Mouse (Mus musculus) hindbrain, postnatal 0 days (tissue): ENCODE results near the gene Anapc13. TPM values are rescaled to one million over a fixed set of nuclear protein-coding genes. Genes with fewer than 3 reads are reported as not detected.

Source experiments
- ATAC-seq: fragments of 200-750 bp; cut with Nextera tagmentation; 2 replicates; pipeline ENCODE4 v1.8.0; 2017; ENCODE audit warnings: mild to moderate bottlenecking, moderate TSS enrichment, moderate library complexity
- DNase-seq: peaks from one replicate; pipeline ENCODE4 v3.0.0-alpha.2; 2015; ENCODE audit warnings: low spot score
- H3K27ac ChIP-seq: fragments of 300-500 bp; sonication (generic); 2 replicates; pipeline ENCODE4 v1.5.1; 2014; ENCODE audit warnings: mild to moderate bottlenecking
- H3K27me3 ChIP-seq: fragments of 300-500 bp; sonication (generic); 2 replicates; pipeline ENCODE4 v1.6.1; 2014; ENCODE audit warnings: low read length, mixed read lengths; ENCODE audit not compliant: insufficient read depth
- H3K36me3 ChIP-seq: fragments of 300-500 bp; sonication (generic); 2 replicates; pipeline ENCODE4 v1.6.1; 2014; ENCODE audit warnings: low read length, mixed read lengths; ENCODE audit not compliant: insufficient read depth
- H3K4me1 ChIP-seq: fragments of 300-500 bp; sonication (generic); 2 replicates; pipeline ENCODE4 v1.6.1; 2014; ENCODE audit warnings: antibody characterized with exemption, low read length, mixed read lengths; ENCODE audit not compliant: insufficient read depth
- H3K4me2 ChIP-seq: fragments of 300-500 bp; sonication (generic); 2 replicates; pipeline ENCODE4 v1.6.1; 2014; ENCODE audit warnings: low read depth, mild to moderate bottlenecking, low read length, moderate library complexity, mixed read lengths
- H3K4me3 ChIP-seq: fragments of 300-500 bp; sonication (generic); 2 replicates; pipeline ENCODE4 v1.5.1; 2014; ENCODE audit warnings: low read length
- H3K9ac ChIP-seq: fragments of 300-500 bp; sonication (generic); replicated peaks from 2 replicates; pipeline ENCODE4 v1.6.1; 2014; ENCODE audit warnings: mild to moderate bottlenecking, low read length, moderate library complexity, mixed read lengths
- H3K9me3 ChIP-seq: fragments of 300-500 bp; sonication (generic); 2 replicates; pipeline ENCODE4 v1.6.1; 2016; ENCODE audit warnings: low read length, mixed read lengths
- CTCF ChIP-seq: IDR thresholded peaks from 2 replicates; pipeline ENCODE4 v1.5.1; 2016; ENCODE audit warnings: antibody characterized with exemption, control low read depth, low read depth
- WGBS: fragments of 180-500 bp; shearing (Covaris S2); extraction: QIAGEN DNeasy Blood & Tissue Kit; methylation state at CpG from one replicate; pipeline ENCODE4 v1.1.7; 2014; 5-methylcytosine and 5-hydroxymethylcytosine counted together
- polyA plus RNA-seq: library from polyadenylated mRNA; unstranded; fragments of >200 nt; fragmentation: Nextera tagmentation; extraction: Ambion mirVana; gene quantifications from 2 replicates; pipeline ENCODE4 v1.2.1, GENCODE M21; 2015
- total RNA-seq: library from RNA; depleted of rRNA; stranded (reverse); fragments of >200 nt; gene quantifications from 2 replicates; pipeline ENCODE4 v1.2.3, GENCODE M21; 2014

Gene Anapc13
- total and polyA plus RNA-seq, 2 experiments from 2014 or later: 22.0 to 170 TPM

- no peaks in the 10 kb centered on the region for H3K9me3 ChIP-seq
- DNase-seq (no peak), ATAC-seq (no peak)
- WGBS: 69% methylated on average over 4 of the region's 4 CpGs
- no peak for TF ChIP-seq CTCF
- H3K36me3 ChIP-seq: peaks cover 5% of the 10 kb centered on the region; the same call in 1 of the 2 replicates
- H3K9ac ChIP-seq: no peak overlapping the region
- no peaks in the 10 kb centered on the region for H3K4me1 ChIP-seq
- H3K27ac ChIP-seq: no peak overlapping the region
- H3K4me3 ChIP-seq: no peak overlapping the region
- H3K4me2 ChIP-seq: no peak overlapping the region
- H3K27me3 ChIP-seq: no peaks in the 10 kb centered on the region
Measured at GRCm38 (mm10) chr9:102637115-102637514, 11.0 kb downstream of the Anapc13 start.

DNA sequence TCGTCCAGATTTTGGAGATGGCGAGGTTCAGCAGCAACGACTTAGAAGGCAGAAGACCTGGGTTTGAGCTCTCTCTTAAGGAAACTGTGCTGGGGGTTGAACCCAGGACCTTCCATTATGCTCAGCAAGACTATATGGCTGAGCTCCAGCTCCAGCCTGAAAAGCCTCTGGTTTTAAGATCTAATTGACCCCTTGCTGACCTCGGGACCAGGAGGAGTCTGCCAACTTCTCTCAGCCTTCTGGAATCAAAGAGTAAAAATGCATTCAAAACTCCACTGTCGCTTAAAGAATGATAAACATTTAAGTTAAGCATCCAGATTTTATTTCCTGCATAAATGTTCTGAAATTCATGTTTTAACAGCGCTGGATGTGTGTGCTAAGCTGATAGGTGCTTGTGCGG, 12.9 kb downstream of the Anapc13 start:
- ATAC-seq: no peak
- no peak overlapping the region for H3K4me2 ChIP-seq
- no peaks in the 10 kb centered on the region for H3K9me3 ChIP-seq
- TF ChIP-seq CTCF: no peak
- H3K4me3 ChIP-seq: no peak overlapping the region
- no peak overlapping the region for H3K27ac ChIP-seq
- no peak overlapping the region for H3K9ac ChIP-seq
- no peaks in the 10 kb centered on the region for H3K27me3 ChIP-seq
- DNase-seq: no peak
- 59% methylated on average over 7 of the region's 7 CpGs for WGBS
- H3K4me1 ChIP-seq: peaks cover 8% of the 10 kb centered on the region
- peaks cover 5% of the 10 kb centered on the region; the same call in 1 of the 2 replicates for H3K36me3 ChIP-seq

DNA sequence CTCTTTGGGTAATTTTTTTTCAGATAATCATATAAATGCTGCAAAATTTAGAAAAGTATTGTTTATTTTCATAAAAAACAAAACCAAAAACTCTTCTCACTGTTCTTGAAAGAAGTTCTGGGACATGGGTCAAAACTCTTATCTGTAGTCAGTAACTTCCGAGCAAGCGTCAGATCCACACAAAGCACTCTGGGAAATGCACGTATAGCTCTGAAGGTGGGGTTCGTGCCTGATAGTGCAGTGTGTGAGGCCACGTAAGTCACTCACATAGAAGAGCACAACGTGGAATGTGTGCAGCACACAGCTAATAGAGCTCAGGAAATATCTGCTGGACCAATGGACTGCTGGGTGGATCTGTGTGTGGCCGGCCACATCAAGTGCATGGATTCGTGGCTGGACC, 13.4 kb downstream of the Anapc13 start:
- DNase-seq: no peak
- TF ChIP-seq CTCF: no peak
- H3K4me3 ChIP-seq: no peak overlapping the region
- no peaks in the 10 kb centered on the region for H3K27me3 ChIP-seq
- no peak overlapping the region for H3K9ac ChIP-seq
- 85% methylated on average over 8 of the region's 8 CpGs for WGBS
- H3K4me2 ChIP-seq: no peak overlapping the region
- no peaks in the 10 kb centered on the region for H3K9me3 ChIP-seq
- peaks cover 1% of the 10 kb centered on the region; the same call in 1 of the 2 replicates for H3K36me3 ChIP-seq
- H3K27ac ChIP-seq: no peak overlapping the region
- no peak for ATAC-seq
- H3K4me1 ChIP-seq: peaks cover 13% of the 10 kb centered on the region

GRCm38 (mm10) chr9:102641531-102641930, 15.4 kb downstream of the Anapc13 start:
- H3K9ac ChIP-seq: no peak overlapping the region
- no peaks in the 10 kb centered on the region for H3K27me3 ChIP-seq
- peaks cover 14% of the 10 kb centered on the region for H3K4me1 ChIP-seq
- H3K36me3 ChIP-seq: no peaks in the 10 kb centered on the region
- H3K27ac ChIP-seq: no peak overlapping the region
- DNase-seq: no peak
- H3K4me3 ChIP-seq: no peak overlapping the region
- ATAC-seq: no peak
- H3K9me3 ChIP-seq: no peaks in the 10 kb centered on the region
- H3K4me2 ChIP-seq: no peak overlapping the region
- TF ChIP-seq CTCF: no peak
- 50% methylated on average over 6 of the region's 6 CpGs for WGBS

DNA sequence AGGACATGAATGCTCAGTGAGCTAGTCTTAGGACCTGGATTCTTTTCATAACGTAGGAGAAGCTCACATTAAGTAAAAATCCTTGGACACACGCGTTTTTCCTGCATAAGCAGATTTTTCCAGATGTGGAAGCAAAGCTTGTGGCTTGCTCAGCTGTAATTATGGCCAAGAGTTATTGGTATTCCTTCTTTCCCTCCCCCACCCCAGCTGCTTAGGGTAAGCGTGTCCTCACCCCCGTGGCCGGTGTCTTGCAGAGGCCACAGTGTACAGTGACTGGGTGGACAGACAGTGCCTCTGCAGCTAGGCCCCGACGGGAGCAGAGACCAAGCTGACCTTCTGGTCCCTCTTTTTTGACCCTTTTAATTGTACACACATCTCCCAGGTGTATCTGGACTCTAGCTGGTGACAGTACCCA, 17.0 kb downstream of the Anapc13 start:
- ATAC-seq (0 out of 2 replicates have a peak, but pooled peaks have one; percentile 24), DNase-seq (no peak)
- Histone ChIP-seq H3K4me1 (peaks cover 14% of the 10 kb centered on the region), H3K27me3 (no peaks in the 10 kb centered on the region), H3K9me3 (no peaks in the 10 kb centered on the region), H3K36me3 (no peaks in the 10 kb centered on the region), H3K27ac (0 out of 2 replicates have a peak overlapping the region, but pooled peaks have one; percentile 12), H3K9ac (no peak overlapping the region), H3K4me2 (no peak overlapping the region), H3K4me3 (no peak overlapping the region)
- 38% methylated on average over 8 of the region's 8 CpGs for WGBS
- TF ChIP-seq CTCF: no peak

GRCm38 (mm10) chr9:102643486-102644101, 17.5 kb downstream of the Anapc13 start:
- H3K4me3 ChIP-seq: no peak overlapping the region
- 3% methylated on average over 10 of the region's 10 CpGs for WGBS
- peaks cover 14% of the 10 kb centered on the region for H3K4me1 ChIP-seq
- DNase-seq: peak; percentile 87
- no peak overlapping the region for H3K9ac ChIP-seq
- no peaks in the 10 kb centered on the region for H3K36me3 ChIP-seq
- no peak for TF ChIP-seq CTCF
- H3K4me2 ChIP-seq: peak overlapping the region; percentile 39
- H3K27me3 ChIP-seq: no peaks in the 10 kb centered on the region
- 0 out of 2 replicates have a peak overlapping the region, but pooled peaks have one; percentile 12 for H3K27ac ChIP-seq
- peak; percentile 92 for ATAC-seq
- no peaks in the 10 kb centered on the region for H3K9me3 ChIP-seq

DNA sequence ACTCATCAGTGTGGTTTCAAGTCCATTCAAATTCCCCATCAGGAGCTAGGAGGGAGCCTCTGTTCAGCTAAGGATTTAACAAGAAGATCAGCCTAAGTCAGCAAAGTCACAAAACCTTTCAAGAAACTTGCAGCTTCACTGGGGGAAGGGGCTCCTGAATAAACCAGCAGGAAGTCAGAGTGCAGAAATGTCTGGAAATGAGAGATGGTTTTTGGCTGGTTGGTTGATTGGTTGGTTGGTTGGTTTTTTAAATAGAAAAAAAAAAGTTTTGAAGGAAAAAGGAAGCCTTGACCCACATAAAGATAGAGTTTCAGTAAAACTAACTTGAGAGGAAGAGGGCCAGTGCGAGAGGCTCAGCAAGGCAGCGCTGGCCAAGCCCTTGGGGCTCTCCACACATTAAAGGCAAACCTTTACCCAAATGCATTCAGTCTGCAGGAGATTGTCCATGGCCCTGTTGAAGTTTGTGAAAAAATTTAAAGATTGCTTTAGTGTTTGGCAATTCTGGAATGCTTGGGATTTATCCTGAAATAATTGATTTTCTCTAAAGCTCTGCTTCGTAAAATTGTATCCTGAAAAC, 19.1 kb downstream of the Anapc13 start:
- H3K4me2 ChIP-seq: no peak overlapping the region
- H3K36me3 ChIP-seq: no peaks in the 10 kb centered on the region
- no peak for ATAC-seq
- H3K4me3 ChIP-seq: no peak overlapping the region
- H3K4me1 ChIP-seq: peaks cover 18% of the 10 kb centered on the region
- H3K27ac ChIP-seq: no peak overlapping the region
- H3K9me3 ChIP-seq: no peaks in the 10 kb centered on the region
- WGBS: 83% methylated on average over 3 of the region's 3 CpGs
- no peak for DNase-seq
- TF ChIP-seq CTCF: no peak
- H3K9ac ChIP-seq: no peak overlapping the region
- H3K27me3 ChIP-seq: no peaks in the 10 kb centered on the region
